Mouse (Mus musculus): ENCODE measurements at regions not wholly inside any gene's neighbourhood (a gene's known extent, or its start where the extent isn't known, plus 50 kb on each side); places are given as distances from the start of the nearest gene placed in this dataset.

- no peak for DNase-seq
These were observed 60.3 kb upstream of the Wnt4 start for GRCm38 (mm10) chr4:137216908-137217497.

- no peak for DNase-seq
These were observed 62.7 kb upstream of the Wnt4 start for GRCm38 (mm10) chr4:137214573-137214972.

GRCm38 (mm10) chr4:137212846-137213245 lies 64.4 kb upstream of the Wnt4 start:
- no peak for DNase-seq

GRCm38 (mm10) chr4:137212106-137212505 lies 65.2 kb upstream of the Wnt4 start:
- no peak for DNase-seq

GRCm38 (mm10) chr4:137211288-137211687 lies 66.0 kb upstream of the Wnt4 start:
- no peak for DNase-seq

GRCm38 (mm10) chr4:137210525-137210924 lies 66.8 kb upstream of the Wnt4 start:
- no peak for DNase-seq

- no peak for DNase-seq
These were observed 76.3 kb upstream of the Wnt4 start for GRCm38 (mm10) chr4:137200968-137201367.

GRCm38 (mm10) chr4:137200426-137200825 lies 76.9 kb upstream of the Wnt4 start:
- DNase-seq = no peak

- no peak for DNase-seq
These were observed 80.8 kb upstream of the Wnt4 start for GRCm38 (mm10) chr4:137196491-137196974.

- no peak for DNase-seq
These were observed 83.2 kb upstream of the Wnt4 start for GRCm38 (mm10) chr4:137194106-137194505.

GRCm38 (mm10) chr4:137190625-137191024 lies 86.7 kb upstream of the Wnt4 start:
- DNase-seq = no peak

GRCm38 (mm10) chr4:137189801-137190200 lies 87.5 kb upstream of the Wnt4 start:
- DNase-seq = no peak

GRCm38 (mm10) chr4:137189058-137189457 lies 88.2 kb upstream of the Wnt4 start:
- DNase-seq = no peak

- no peak for DNase-seq
These were observed 89.7 kb upstream of the Wnt4 start for GRCm38 (mm10) chr4:137187592-137187991.

- no peak for DNase-seq
These were observed 90.2 kb upstream of the Wnt4 start for GRCm38 (mm10) chr4:137187051-137187450.

GRCm38 (mm10) chr4:137185001-137185400 lies 92.3 kb upstream of the Wnt4 start:
- DNase-seq = peak; percentile 46

- DNase-seq = no peak
These were observed 94.0 kb upstream of the Wnt4 start for GRCm38 (mm10) chr4:137183181-137183850.

GRCm38 (mm10) chr4:137182547-137182946 lies 94.7 kb upstream of the Wnt4 start:
- DNase-seq = no peak

GRCm38 (mm10) chr4:137181252-137181651 lies 96.0 kb upstream of the Wnt4 start:
- no peak for DNase-seq

GRCm38 (mm10) chr4:137180083-137180482 lies 97.2 kb upstream of the Wnt4 start:
- DNase-seq = no peak

- DNase-seq = peak; percentile 63
These were observed 98.5 kb upstream of the Wnt4 start for GRCm38 (mm10) chr4:137178833-137179232.

- DNase-seq = no peak
These were observed 112.4 kb upstream of the Wnt4 start for GRCm38 (mm10) chr4:137164933-137165332.

- peak; percentile 73 for DNase-seq
These were observed 112.9 kb upstream of the Wnt4 start for GRCm38 (mm10) chr4:137164429-137164828.

GRCm38 (mm10) chr4:137163962-137164361 lies 113.3 kb upstream of the Wnt4 start:
- no peak for DNase-seq

All from adrenal gland, adult 8-10 months (tissue).